Mouse (Mus musculus): Measurements from ENCODE around the gene Olfr1311.
"Not testable (repeated sequence)": the region's sequence is repeated elsewhere in the genome, so short reads cannot be mapped to it uniquely, and the experiment has no call there.

Gene Olfr1311

GRCm38 (mm10) chr2:112024312-112024711 is at the start of gene Olfr1311:
Gene Olfr1311, minus strand, starts transcription at chr2:112024412.
- no peak for DNase-seq

GRCm38 (mm10) chr2:112050138-112050537 is 25.9 kb upstream of the Olfr1311 start, which contains the start of gene Olfr1312:
Gene Olfr1312, minus strand, starts transcription at chr2:112050238.
- no peak for DNase-seq

GRCm38 (mm10) chr2:112026971-112027370 is 2.8 kb upstream of the Olfr1311 start:
- not testable (repeated sequence) for DNase-seq

- DNase-seq: no peak
Observed at GRCm38 (mm10) chr2:112014900-112015299, 9.3 kb downstream of the Olfr1311 start.

GRCm38 (mm10) chr2:112012608-112013007 is 11.6 kb downstream of the Olfr1311 start, which contains the start of gene Olfr1310:
Gene Olfr1310, minus strand, starts transcription at chr2:112012708.
- DNase-seq: no peak

GRCm38 (mm10) chr2:111990181-111990580 is 34.0 kb downstream of the Olfr1311 start, which contains the start of gene Olfr1309:
Gene Olfr1309, minus strand, starts transcription at chr2:111990281.
- no peak for DNase-seq
